Mouse (Mus musculus) kidney, embryonic 14.5 days (tissue): ENCODE results near the gene Afmid. TPM values are rescaled to one million over a fixed set of nuclear protein-coding genes. Genes with fewer than 3 reads are reported as not detected.

Source experiments
- ATAC-seq: fragments of 200-750 bp; cut with Nextera tagmentation; 2 replicates; pipeline ENCODE4 v1.8.0; 2017; ENCODE audit warnings: moderate number of reproducible peaks, mild to moderate bottlenecking, moderate TSS enrichment, moderate library complexity; ENCODE audit not compliant: low FRiP score, low TSS enrichment
- H3K27ac ChIP-seq: fragments of 300-500 bp; sonication (generic); 2 replicates; pipeline ENCODE4 v1.5.1; 2014; ENCODE audit warnings: low read depth, mild to moderate bottlenecking, low read length, moderate library complexity, mixed read lengths
- H3K27me3 ChIP-seq: fragments of 300-500 bp; sonication (generic); 2 replicates; pipeline ENCODE4 v1.6.1; 2014; ENCODE audit warnings: mild to moderate bottlenecking, low read length; ENCODE audit not compliant: control insufficient read depth, insufficient read depth
- H3K36me3 ChIP-seq: fragments of 300-500 bp; sonication (generic); 2 replicates; pipeline ENCODE4 v1.6.1; 2014; ENCODE audit warnings: low read length, mixed read lengths; ENCODE audit not compliant: control insufficient read depth, insufficient read depth
- H3K4me1 ChIP-seq: fragments of 300-500 bp; sonication (generic); 2 replicates; pipeline ENCODE4 v1.6.1; 2014; ENCODE audit warnings: low read length, mixed read lengths; ENCODE audit not compliant: control insufficient read depth, insufficient read depth
- H3K4me2 ChIP-seq: fragments of 300-500 bp; sonication (generic); replicated peaks from 2 replicates; pipeline ENCODE4 v1.6.1; 2014; ENCODE audit warnings: low read depth, mild to moderate bottlenecking, low read length
- H3K4me3 ChIP-seq: fragments of 300-500 bp; sonication (generic); 2 replicates; pipeline ENCODE4 v1.5.1; 2014; ENCODE audit warnings: mild to moderate bottlenecking, low read length
- H3K9ac ChIP-seq: fragments of 300-500 bp; sonication (generic); 2 replicates; pipeline ENCODE4 v1.6.1; 2014; ENCODE audit warnings: low read depth, mild to moderate bottlenecking, low read length, moderate library complexity
- H3K9me3 ChIP-seq: fragments of 300-500 bp; sonication (generic); 2 replicates; pipeline ENCODE4 v1.6.1; 2016; ENCODE audit warnings: low read length; ENCODE audit not compliant: control insufficient read depth
- WGBS: fragments of 180-500 bp; shearing (Covaris S2); extraction: QIAGEN DNeasy Blood & Tissue Kit; methylation state at CpG from one replicate; pipeline ENCODE4 v1.1.7; 2014; 5-methylcytosine and 5-hydroxymethylcytosine counted together
- polyA plus RNA-seq: library from polyadenylated mRNA; unstranded; fragments of >200 nt; fragmentation: Nextera tagmentation; extraction: Ambion mirVana; gene quantifications from 2 replicates; pipeline ENCODE4 v1.2.1, GENCODE M21; 2014

Gene Afmid
- polyA plus RNA-seq, 1 experiment from 2014 or later: 4.1 TPM

DNA sequence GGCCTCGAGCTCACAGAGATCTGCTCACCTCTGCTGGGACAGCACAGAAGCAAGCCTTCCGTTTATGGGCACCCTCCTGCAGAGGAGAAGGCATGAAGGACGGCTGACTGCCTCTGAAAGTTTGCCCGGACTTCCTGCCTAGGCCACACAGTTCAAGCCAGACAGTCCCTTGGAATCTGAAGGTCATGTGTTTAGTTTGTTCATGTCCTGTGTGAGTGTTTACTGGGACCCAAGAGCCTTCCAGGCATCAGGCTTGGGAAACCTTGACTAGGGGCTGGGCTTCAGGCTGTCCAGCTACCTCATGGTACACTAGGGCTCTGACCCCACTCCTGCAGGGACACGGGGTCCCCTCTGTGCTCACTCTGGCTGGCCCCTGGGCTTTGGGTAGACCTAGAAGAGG, 60.3 kb downstream of the Afmid start:
- Histone ChIP-seq H3K27ac (no peak overlapping the region), H3K9ac (no peak overlapping the region), H3K4me2 (no peak overlapping the region), H3K27me3 (0 out of 2 replicates have a peak, but pooled peaks cover 6% of the 10 kb centered on the region), H3K36me3 (no peaks in the 10 kb centered on the region), H3K9me3 (no peaks in the 10 kb centered on the region), H3K4me3 (no peak overlapping the region), H3K4me1 (peaks cover 46% of the 10 kb centered on the region)
- ATAC-seq: no peak
- 49% methylated on average over 5 of the region's 5 CpGs for WGBS

GRCm38 (mm10) chr11:117888168-117888852, 62.6 kb downstream of the Afmid start:
- H3K27ac ChIP-seq: no peak overlapping the region
- WGBS: 13% methylated on average over 20 of the region's 20 CpGs
- H3K9me3 ChIP-seq: no peaks in the 10 kb centered on the region
- H3K9ac ChIP-seq: 0 out of 2 replicates have a peak overlapping the region, but pooled peaks have one; percentile 19
- no peaks in the 10 kb centered on the region for H3K36me3 ChIP-seq
- H3K4me2 ChIP-seq: peak overlapping the region; percentile 15
- peaks cover 31% of the 10 kb centered on the region for H3K4me1 ChIP-seq
- no peak for ATAC-seq
- 0 out of 2 replicates have a peak, but pooled peaks cover 6% of the 10 kb centered on the region for H3K27me3 ChIP-seq
- no peak overlapping the region for H3K4me3 ChIP-seq

- Histone ChIP-seq H3K9me3 (no peaks in the 10 kb centered on the region), H3K4me1 (peaks cover 31% of the 10 kb centered on the region), H3K27me3 (0 out of 2 replicates have a peak, but pooled peaks cover 6% of the 10 kb centered on the region), H3K4me3 (peak overlapping the region; percentile 11; the same call in 1 of the 2 replicates), H3K36me3 (no peaks in the 10 kb centered on the region), H3K27ac (no peak overlapping the region; the same call in 1 of the 2 replicates), H3K9ac (peak overlapping the region; percentile 35; the same call in 1 of the 2 replicates), H3K4me2 (peak overlapping the region; percentile 15)
- WGBS: 6% methylated on average over 32 of the region's 33 CpGs
- no peak for ATAC-seq
These were observed 63.4 kb downstream of the Afmid start for GRCm38 (mm10) chr11:117888853-117889822.

Other genes with a start within 250 kb of the Afmid start
- 11.5 and 13.2 TPM in 2 replicates for gene Tnrc6c, start 171.6 kb upstream of the Afmid start, polyA plus RNA-seq
- 1.3 and 3.4 TPM in 2 replicates for gene Tmc8, start 43.8 kb upstream of the Afmid start, polyA plus RNA-seq
- 22.6 and 27.2 TPM in 2 replicates for gene Tmc6, start 43.7 kb upstream of the Afmid start, polyA plus RNA-seq
- gene 6030468B19Rik, start 28.3 kb upstream of the Afmid start, polyA plus RNA-seq: not detected in 2 replicates
- gene Gm20708, start 16.3 kb upstream of the Afmid start, polyA plus RNA-seq: 0.58 and 0.59 TPM in 2 replicates
- 75.1 and 85.7 TPM in 2 replicates for gene Syngr2, start 16.3 kb upstream of the Afmid start, polyA plus RNA-seq
- gene Tk1, start 168 bp downstream of the Afmid start, polyA plus RNA-seq: 129 and 174 TPM in 2 replicates
- 350 and 420 TPM in 2 replicates for gene Birc5, start 23.3 kb downstream of the Afmid start, polyA plus RNA-seq
- not detected in 2 replicates for gene Tmem235, start 34.8 kb downstream of the Afmid start, polyA plus RNA-seq
- gene Tha1, start 47.6 kb downstream of the Afmid start, polyA plus RNA-seq: 4.3 and 5.1 TPM in 2 replicates
- gene Socs3, start 144.1 kb downstream of the Afmid start, polyA plus RNA-seq: 6.7 and 9.6 TPM in 2 replicates
- 30.0 and 37.5 TPM in 2 replicates for gene Pgs1, start 160.4 kb downstream of the Afmid start, polyA plus RNA-seq